Mouse (Mus musculus) forebrain, embryonic 11.5 days (tissue): ENCODE measurements around the gene Hist1h2bb. TPM values are rescaled to one million over a fixed set of nuclear protein-coding genes. Genes with fewer than 3 reads are reported as not detected.
A peak's percentile ranks its signal among the peaks of the same experiment; 100 is the strongest.

ENCODE experiments used
- ATAC-seq: fragments of 200-750 bp; cut with Nextera tagmentation; replicated peaks from 2 replicates; pipeline ENCODE4 v1.8.0; 2017; ENCODE audit warnings: moderate TSS enrichment; ENCODE audit not compliant: low FRiP score
- DNase-seq: peaks from one replicate; pipeline ENCODE4 v3.0.0-alpha.2; 2017; ENCODE audit warnings: low spot score
- H3K27ac ChIP-seq: fragments of 300-500 bp; sonication (generic); 2 replicates; pipeline ENCODE4 v1.5.1; 2014; ENCODE audit warnings: low read depth, low read length
- H3K27me3 ChIP-seq: fragments of 300-500 bp; sonication (generic); 2 replicates; pipeline ENCODE4 v1.6.1; 2014; ENCODE audit warnings: mild to moderate bottlenecking, low read length, mixed read lengths; ENCODE audit not compliant: control insufficient read depth, insufficient read depth
- H3K36me3 ChIP-seq: fragments of 300-500 bp; sonication (generic); 2 replicates; pipeline ENCODE4 v1.6.1; 2014; ENCODE audit warnings: mild to moderate bottlenecking, low read length, moderate library complexity, mixed read lengths; ENCODE audit not compliant: control insufficient read depth, insufficient read depth
- H3K4me1 ChIP-seq: fragments of 300-500 bp; sonication (generic); replicated peaks from 2 replicates; pipeline ENCODE4 v1.6.1; 2014; ENCODE audit warnings: low read length, mixed read lengths; ENCODE audit not compliant: control insufficient read depth, insufficient read depth
- H3K4me2 ChIP-seq: fragments of 300-500 bp; sonication (generic); 2 replicates; pipeline ENCODE4 v1.6.1; 2014; ENCODE audit warnings: low read depth, mild to moderate bottlenecking, low read length, moderate library complexity, mixed read lengths; ENCODE audit not compliant: severe bottlenecking
- H3K4me3 ChIP-seq: fragments of 300-500 bp; sonication (generic); 2 replicates; pipeline ENCODE4 v1.5.1; 2014; ENCODE audit warnings: low read depth, low read length
- H3K9ac ChIP-seq: fragments of 300-500 bp; sonication (generic); 2 replicates; pipeline ENCODE4 v1.6.1; 2014; ENCODE audit warnings: low read length
- H3K9me3 ChIP-seq: fragments of 300-500 bp; sonication (generic); 2 replicates; pipeline ENCODE4 v1.6.1; 2016; ENCODE audit warnings: low read length, mixed read lengths; ENCODE audit not compliant: control insufficient read depth
- WGBS: fragments of 180-500 bp; shearing (Covaris S2); extraction: QIAGEN DNeasy Blood & Tissue Kit; methylation state at CpG from one replicate; pipeline ENCODE4 v1.1.7; 2014; 5-methylcytosine and 5-hydroxymethylcytosine counted together
- polyA plus RNA-seq: library from polyadenylated mRNA; unstranded; fragments of >200 nt; fragmentation: Nextera tagmentation; extraction: Ambion mirVana; gene quantifications from 2 replicates; pipeline ENCODE4 v1.2.1, GENCODE M21; 2014

Hist1h2bb gene
- polyA plus RNA-seq, 1 experiment from 2014 or later = 2.6 TPM

GRCm38 (mm10) chr13:23743215-23743614 is 3.3 kb upstream of the Hist1h2bb start:
- H3K27ac ChIP-seq = peak overlapping the region; percentile 47; the same call in 1 of the 2 replicates
- no peaks in the 10 kb centered on the region for H3K36me3 ChIP-seq
- ATAC-seq (no peak), DNase-seq (no peak)
- no peaks in the 10 kb centered on the region for H3K27me3 ChIP-seq
- no peak overlapping the region for H3K9ac ChIP-seq
- H3K4me3 ChIP-seq = no peak overlapping the region
- H3K9me3 ChIP-seq = no peaks in the 10 kb centered on the region
- H3K4me2 ChIP-seq = no peak overlapping the region
- 87% methylated on average over 5 of the region's 5 CpGs for WGBS
- H3K4me1 ChIP-seq = no peaks in the 10 kb centered on the region; the same call in 1 of the 2 replicates

- peak overlapping the region; percentile 75 for H3K9ac ChIP-seq
- H3K36me3 ChIP-seq = no peaks in the 10 kb centered on the region
- peak overlapping the region; percentile 99 for H3K27ac ChIP-seq
- no peaks in the 10 kb centered on the region for H3K27me3 ChIP-seq
- H3K4me1 ChIP-seq = no peaks in the 10 kb centered on the region; the same call in 1 of the 2 replicates
- DNase-seq (no peak), ATAC-seq (no peak)
- 53% methylated on average over 4 of the region's 4 CpGs for WGBS
- H3K4me3 ChIP-seq = 0 out of 2 replicates have a peak overlapping the region, but pooled peaks have one; percentile 38
- no peaks in the 10 kb centered on the region for H3K9me3 ChIP-seq
- H3K4me2 ChIP-seq = peak overlapping the region; percentile 58
These were observed 2.6 kb upstream of the Hist1h2bb start for GRCm38 (mm10) chr13:23743963-23744362.

DNA sequence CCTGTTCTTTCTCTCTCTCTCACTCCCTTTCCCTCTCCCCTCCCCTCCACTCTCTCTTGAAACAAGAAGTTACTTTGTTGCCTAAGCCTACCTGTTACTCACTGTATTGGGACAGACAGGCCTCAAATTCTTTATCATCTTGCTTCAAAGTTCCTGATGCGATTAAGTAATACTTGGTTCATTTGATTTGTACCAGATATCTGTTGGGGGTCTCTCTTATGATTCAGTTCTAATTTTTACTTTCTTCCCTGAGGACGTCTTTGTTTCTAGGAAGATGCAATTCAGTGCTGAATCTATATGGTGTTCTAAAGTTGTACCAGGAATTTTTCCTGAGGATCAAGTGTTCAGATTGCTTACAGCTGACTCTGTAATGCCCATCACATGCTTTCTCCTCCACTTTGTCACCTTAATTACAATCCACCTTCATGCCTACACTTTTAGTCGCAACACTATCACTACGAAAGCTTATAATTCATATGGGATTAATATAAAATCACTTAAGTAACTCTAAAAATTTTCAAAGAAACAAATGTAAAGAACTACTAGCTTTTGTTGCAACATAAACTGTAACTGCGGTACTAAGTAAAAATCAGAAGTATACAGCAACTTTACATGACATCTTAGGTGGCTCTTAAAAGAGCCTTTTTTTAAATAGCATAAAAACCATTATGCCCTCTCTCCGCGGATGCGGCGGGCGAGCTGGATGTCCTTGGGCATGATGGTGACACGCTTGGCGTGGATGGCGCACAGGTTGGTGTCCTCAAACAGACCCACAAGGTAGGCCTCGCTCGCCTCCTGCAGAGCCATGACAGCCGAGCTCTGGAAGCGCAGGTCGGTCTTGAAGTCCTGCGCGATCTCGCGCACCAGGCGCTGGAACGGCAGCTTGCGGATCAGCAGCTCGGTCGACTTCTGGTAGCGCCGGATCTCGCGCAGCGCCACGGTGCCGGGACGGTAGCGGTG is 1.8 kb upstream of the Hist1h2bb start:
- ATAC-seq (peak; percentile 0; the same call in 1 of the 2 replicates), DNase-seq (no peak)
- H3K36me3 ChIP-seq = no peaks in the 10 kb centered on the region
- peak overlapping the region; percentile 58 for H3K4me2 ChIP-seq
- peak overlapping the region; percentile 99 for H3K27ac ChIP-seq
- H3K9ac ChIP-seq = peak overlapping the region; percentile 75
- H3K4me3 ChIP-seq = peak overlapping the region; percentile 38
- H3K27me3 ChIP-seq = no peaks in the 10 kb centered on the region
- H3K4me1 ChIP-seq = no peaks in the 10 kb centered on the region; the same call in 1 of the 2 replicates
- no peaks in the 10 kb centered on the region for H3K9me3 ChIP-seq
- whole genome bisulfite sequencing = 2% methylated on average over 13 of the region's 36 CpGs

DNA sequence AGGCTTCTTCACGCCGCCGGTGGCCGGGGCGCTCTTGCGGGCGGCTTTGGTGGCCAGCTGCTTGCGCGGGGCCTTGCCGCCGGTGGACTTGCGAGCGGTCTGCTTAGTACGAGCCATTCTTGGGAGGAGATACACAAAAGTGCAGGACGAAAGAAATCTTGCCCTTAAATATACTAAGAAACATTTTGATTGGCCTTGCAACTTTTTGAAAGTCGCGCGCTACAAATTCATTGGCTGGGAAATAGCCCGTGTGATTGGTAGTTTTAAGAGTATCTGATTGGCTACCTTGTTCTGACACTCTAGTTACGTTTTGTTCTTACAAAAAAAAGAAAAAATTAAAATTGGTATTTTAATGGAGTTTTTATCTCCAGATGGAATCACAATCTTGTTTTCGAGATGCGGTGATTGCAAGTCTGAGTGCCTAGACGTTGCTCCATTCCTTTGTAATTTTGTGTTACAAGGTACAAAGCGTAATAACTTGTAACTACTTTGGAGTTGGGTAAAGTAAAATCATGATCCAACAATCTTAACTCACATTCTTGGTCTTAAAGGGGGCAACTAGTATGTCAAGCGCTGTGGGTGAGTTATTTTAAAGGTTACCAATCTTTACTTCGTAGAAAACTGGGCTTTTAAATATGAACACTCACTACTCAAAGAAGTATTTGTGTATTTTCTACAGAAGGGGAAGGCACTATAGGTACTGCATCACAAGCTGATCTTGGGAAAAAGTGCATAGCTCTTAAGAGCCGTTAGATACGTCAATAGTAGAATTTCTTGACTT is 963 bp upstream of the Hist1h2bb start, which contains the start of gene Hist1h3c:
Gene Hist1h3c, minus strand, starts transcription at position 222 of the 781 bp plus-strand sequence.
- DNase-seq = peak; percentile 84
- WGBS = under 1% methylated on average over 23 of the region's 28 CpGs
- H3K4me1 ChIP-seq = no peaks in the 10 kb centered on the region; the same call in 1 of the 2 replicates
- H3K4me2 ChIP-seq = peak within 1 kb of the TSS; percentile 59
- H3K27me3 ChIP-seq = no peaks in the 10 kb centered on the region
- no peaks in the 10 kb centered on the region for H3K9me3 ChIP-seq
- peak within 1 kb of the TSS; percentile 99 for H3K27ac ChIP-seq
- H3K4me3 ChIP-seq = peak within 1 kb of the TSS; percentile 38
- H3K36me3 ChIP-seq = no peaks in the 10 kb centered on the region
- H3K9ac ChIP-seq = peak within 1 kb of the TSS; percentile 81
- ATAC-seq = peak; percentile 76

GRCm38 (mm10) chr13:23747081-23747891 is 752 bp downstream of the Hist1h2bb start:
- ATAC-seq (peak; percentile 1; the same call in 1 of the 2 replicates), DNase-seq (no peak)
- WGBS = 2% methylated on average over 13 of the region's 13 CpGs
- H3K4me1 ChIP-seq = no peaks in the 10 kb centered on the region; the same call in 1 of the 2 replicates
- H3K27ac ChIP-seq = peak overlapping the region; percentile 99
- peak overlapping the region; percentile 72 for H3K9ac ChIP-seq
- H3K27me3 ChIP-seq = no peaks in the 10 kb centered on the region
- no peaks in the 10 kb centered on the region for H3K9me3 ChIP-seq
- H3K4me2 ChIP-seq = peak overlapping the region; percentile 60
- H3K4me3 ChIP-seq = peak overlapping the region; percentile 38
- no peaks in the 10 kb centered on the region for H3K36me3 ChIP-seq

GRCm38 (mm10) chr13:23747892-23748288 is 1.4 kb downstream of the Hist1h2bb start:
- Histone ChIP-seq H3K9me3 (no peaks in the 10 kb centered on the region), H3K27ac (peak overlapping the region; percentile 99), H3K27me3 (no peaks in the 10 kb centered on the region), H3K36me3 (no peaks in the 10 kb centered on the region), H3K9ac (peak overlapping the region; percentile 72), H3K4me1 (no peaks in the 10 kb centered on the region; the same call in 1 of the 2 replicates), H3K4me3 (no peak overlapping the region; the same call in 1 of the 2 replicates), H3K4me2 (peak overlapping the region; percentile 35; the same call in 1 of the 2 replicates)
- WGBS = 6% methylated on average over 4 of the region's 4 CpGs
- DNase-seq = no peak
- ATAC-seq = no peak

- DNase-seq (no peak), ATAC-seq (no peak)
- H3K9ac ChIP-seq = no peak overlapping the region
- no peak overlapping the region for H3K4me2 ChIP-seq
- no peaks in the 10 kb centered on the region for H3K9me3 ChIP-seq
- H3K27me3 ChIP-seq = no peaks in the 10 kb centered on the region
- 92% methylated on average over 5 of the region's 5 CpGs for WGBS
- no peaks in the 10 kb centered on the region; the same call in 1 of the 2 replicates for H3K4me1 ChIP-seq
- H3K36me3 ChIP-seq = no peaks in the 10 kb centered on the region
- H3K27ac ChIP-seq = peak overlapping the region; percentile 97
- H3K4me3 ChIP-seq = no peak overlapping the region
These were observed 3.1 kb downstream of the Hist1h2bb start for GRCm38 (mm10) chr13:23749563-23750121.
